Mouse (Mus musculus) liver, embryonic 14.5 days (tissue): ENCODE results near the gene Grtp1. TPM values are rescaled to one million over a fixed set of nuclear protein-coding genes. Genes with fewer than 3 reads are reported as not detected.

Experiments
- ATAC-seq: fragments of 200-750 bp; cut with Nextera tagmentation; 2 replicates; pipeline ENCODE4 v1.8.0; 2017; ENCODE audit warnings: moderate number of reproducible peaks, mild to moderate bottlenecking, moderate library complexity; ENCODE audit not compliant: insufficient read depth
- DNase-seq, 3 experiments: peaks; one replicate each; pipeline ENCODE4 v3.0.0-alpha.2; 2012 to 2013; ENCODE audit warnings: low read depth in 3 of 3, low spot score in 3 of 3
- H3K27ac ChIP-seq: fragments of 300-500 bp; sonication (generic); 2 replicates; pipeline ENCODE4 v1.5.1; 2014; ENCODE audit warnings: moderate library complexity, mild to moderate bottlenecking, control low read depth, inconsistent platforms
- H3K27me3 ChIP-seq: fragments of 300-500 bp; sonication (generic); 2 replicates; pipeline ENCODE4 v1.6.1; 2014; ENCODE audit warnings: mild to moderate bottlenecking, low read length, moderate library complexity; ENCODE audit not compliant: control insufficient read depth, insufficient read depth
- H3K36me3 ChIP-seq: fragments of 300-500 bp; sonication (generic); replicated peaks from 2 replicates; pipeline ENCODE4 v1.6.1; 2014; ENCODE audit warnings: low read depth; ENCODE audit not compliant: control insufficient read depth, insufficient read depth
- H3K4me1 ChIP-seq, 2 experiments: fragments of 200-500 bp in 1 of 2; fragments of 300-500 bp in 1 of 2; sonication (generic) in 1 of 2; replicated peaks; 2 replicates each; pipeline ENCODE4 v1.6.1; 2012 to 2014; ENCODE audit warnings: antibody characterized with exemption in 1 of 2, inconsistent platforms in 1 of 2, low read length in 1 of 2; ENCODE audit not compliant: control insufficient read depth in 2 of 2, insufficient read depth in 2 of 2
- H3K4me2 ChIP-seq: fragments of 300-500 bp; sonication (generic); 2 replicates; pipeline ENCODE4 v1.6.1; 2014; ENCODE audit warnings: low read depth, mild to moderate bottlenecking, control low read depth, moderate library complexity
- H3K4me3 ChIP-seq, 2 experiments: fragments of 200-500 bp in 1 of 2; fragments of 300-500 bp in 1 of 2; sonication (generic) in 1 of 2; 2 replicates each; pipeline ENCODE4 v1.5.1; 2012 to 2014; ENCODE audit warnings: low read depth in 2 of 2, low read length in 2 of 2, mild to moderate bottlenecking in 2 of 2, control low read depth in 1 of 2, inconsistent platforms in 1 of 2, moderate library complexity in 1 of 2; ENCODE audit not compliant: insufficient read depth in 1 of 2
- H3K9ac ChIP-seq: fragments of 300-500 bp; sonication (generic); replicated peaks from 2 replicates; pipeline ENCODE4 v1.6.1; 2014; ENCODE audit warnings: mild to moderate bottlenecking, control low read depth, moderate library complexity
- H3K9me3 ChIP-seq: fragments of 300-500 bp; sonication (generic); 2 replicates; pipeline ENCODE4 v1.6.1; 2016; ENCODE audit warnings: low read length, mixed read lengths; ENCODE audit not compliant: control insufficient read depth
- CTCF ChIP-seq: IDR thresholded peaks from 2 replicates; pipeline ENCODE4 v1.5.1; 2016; ENCODE audit warnings: antibody characterized with exemption, low read depth, control low read depth
- EP300 ChIP-seq: IDR thresholded peaks from 2 replicates; pipeline ENCODE4 v1.6.1; 2016; ENCODE audit warnings: antibody characterized with exemption, low read depth
- WGBS: fragments of 180-500 bp; shearing (Covaris S2); extraction: QIAGEN DNeasy Blood & Tissue Kit; methylation state at CpG from one replicate; pipeline ENCODE4 v1.1.7; 2014; ENCODE audit not compliant: insufficient replicate concordance; 5-methylcytosine and 5-hydroxymethylcytosine counted together
- polyA plus RNA-seq, 2 experiments: library from polyadenylated mRNA; depleted of rRNA in 1 of 2; stranded (reverse) in 1 of 2; unstranded in 1 of 2; fragments of >200 nt; fragmentation: Nextera tagmentation in 1 of 2; extraction: Ambion mirVana in 1 of 2; gene quantifications; 2 replicates each; pipeline versions ENCODE4 v1.2.1 to v1.2.3; 2012 to 2014

The Grtp1 gene
- polyA plus RNA-seq, 2 experiments, result 5.7 to 9.5 TPM

- peak overlapping the region; percentile 59 for H3K4me2 ChIP-seq
- no peaks in the 10 kb centered on the region for H3K9me3 ChIP-seq
- peak overlapping the region; percentile 72 for H3K27ac ChIP-seq
- H3K4me1 ChIP-seq, result peaks cover 64 to 78% of the 10 kb centered on the region in 2 experiments
- H3K36me3 ChIP-seq, result no peaks in the 10 kb centered on the region; the same call in 1 of the 2 replicates
- H3K4me3 ChIP-seq, result no peak overlapping the region
- no peaks in the 10 kb centered on the region for H3K27me3 ChIP-seq
- DNase-seq (no peak), ATAC-seq (no peak)
- H3K9ac ChIP-seq, result no peak overlapping the region; the same call in 1 of the 2 replicates
- WGBS, result 86% methylated on average over 5 of the region's 5 CpGs
- TF ChIP-seq EP300 (no peak), CTCF (no peak)
Observed at GRCm38 (mm10) chr8:13205311-13205710, 4.9 kb upstream of the Grtp1 start.

GRCm38 (mm10) chr8:13204371-13205140 is 4.1 kb upstream of the Grtp1 start:
- 41% methylated on average over 12 of the region's 12 CpGs for WGBS

DNA sequence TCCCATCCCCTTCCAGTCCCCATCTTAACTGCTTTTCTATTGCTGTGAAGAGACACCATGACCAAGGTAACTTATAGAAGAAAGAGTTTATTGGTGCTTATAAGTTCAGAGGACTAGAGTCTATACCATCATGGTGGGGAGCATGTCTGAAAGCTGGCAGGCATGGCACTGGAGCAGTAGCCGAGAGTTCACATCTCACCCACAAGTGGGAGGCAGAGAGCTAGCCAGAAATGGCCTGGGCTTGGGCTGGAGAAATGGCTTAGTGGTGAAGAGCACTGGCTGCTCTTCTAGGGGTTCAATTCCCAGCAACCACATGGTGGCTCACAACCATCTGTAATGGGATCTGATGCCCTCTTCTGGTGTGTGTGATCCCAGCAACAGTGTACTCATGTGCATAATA is 3.1 kb upstream of the Grtp1 start:
- peaks cover 54 to 73% of the 10 kb centered on the region in 2 experiments for H3K4me1 ChIP-seq
- H3K27ac ChIP-seq, result peak overlapping the region; percentile 91

More at GRCm38 (mm10) chr8:13204371-13205140, 4.1 kb upstream of the Grtp1 start:
- peak overlapping the region; percentile 59 for H3K4me2 ChIP-seq
- ATAC-seq (peak; percentile 46), DNase-seq (peak; percentile 75 to 84 (median 77))
- H3K36me3 ChIP-seq, result no peaks in the 10 kb centered on the region; the same call in 1 of the 2 replicates
- peak overlapping the region; percentile 25 for H3K9ac ChIP-seq
- no peaks in the 10 kb centered on the region for H3K9me3 ChIP-seq
- H3K27ac ChIP-seq, result peak overlapping the region; percentile 77
- H3K27me3 ChIP-seq, result no peaks in the 10 kb centered on the region
- H3K4me3 ChIP-seq, result peak overlapping the region; percentile 7 to 12; a peak in 3 of 4 replicates
- TF ChIP-seq CTCF (no peak), EP300 (no peak)
- H3K4me1 ChIP-seq, result peaks cover 61 to 78% of the 10 kb centered on the region in 2 experiments

DNA sequence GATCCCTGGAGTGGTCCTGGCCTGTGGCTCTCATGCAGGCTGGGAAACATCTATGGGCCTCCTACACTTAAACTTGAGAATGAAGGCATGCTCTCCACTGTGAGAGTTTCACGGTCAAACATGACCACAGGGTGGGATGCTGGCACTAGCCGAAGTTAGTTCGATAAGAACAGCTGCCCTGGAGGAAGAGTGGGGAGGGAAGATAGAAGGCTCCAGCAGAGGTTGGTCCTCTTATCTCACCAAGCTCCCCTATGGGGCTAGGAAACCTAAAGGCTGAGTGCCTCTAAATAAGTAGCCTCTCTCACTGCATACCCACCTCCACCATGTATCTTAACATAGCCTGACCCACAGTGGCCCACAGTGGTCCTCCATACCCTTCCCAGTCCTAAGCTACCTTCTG is 2.4 kb upstream of the Grtp1 start:
- H3K4me3 ChIP-seq, result peak overlapping the region; percentile 79 to 88
- DNase-seq, result peak; percentile 75 to 85 (median 82)

More for the DNA sequence above, 3.1 kb upstream of the Grtp1 start:
- no peak for DNase-seq
- H3K27me3 ChIP-seq, result no peaks in the 10 kb centered on the region
- H3K4me3 ChIP-seq, result peak overlapping the region; percentile 79 to 88
- 30% methylated on average over 1 of the region's 1 CpGs for WGBS
- H3K36me3 ChIP-seq, result no peaks in the 10 kb centered on the region; the same call in 1 of the 2 replicates
- no peaks in the 10 kb centered on the region for H3K9me3 ChIP-seq
- TF ChIP-seq CTCF (peak; percentile 89), EP300 (no peak)
- H3K4me2 ChIP-seq, result peak overlapping the region; percentile 84
- no peak for ATAC-seq
- peak overlapping the region; percentile 65 for H3K9ac ChIP-seq

GRCm38 (mm10) chr8:13202041-13202440 is 1.6 kb upstream of the Grtp1 start:
- Histone ChIP-seq H3K9me3 (no peaks in the 10 kb centered on the region), H3K4me2 (peak overlapping the region; percentile 84), H3K27me3 (no peaks in the 10 kb centered on the region), H3K4me1 (peaks cover 45 to 59% of the 10 kb centered on the region in 2 experiments), H3K27ac (peak overlapping the region; percentile 91), H3K36me3 (no peaks in the 10 kb centered on the region; the same call in 1 of the 2 replicates), H3K4me3 (peak overlapping the region; percentile 79 to 88), H3K9ac (peak overlapping the region; percentile 97)
- ATAC-seq (no peak), DNase-seq (no peak)
- 27% methylated on average over 3 of the region's 3 CpGs for WGBS
- TF ChIP-seq CTCF, result no peak
- TF ChIP-seq EP300, result no peak

More for the DNA sequence above, 2.4 kb upstream of the Grtp1 start:
- WGBS, result 18% methylated on average over 3 of the region's 3 CpGs
- H3K9ac ChIP-seq, result peak overlapping the region; percentile 97
- H3K27ac ChIP-seq, result peak overlapping the region; percentile 91
- peak; percentile 79 for ATAC-seq
- no peaks in the 10 kb centered on the region for H3K27me3 ChIP-seq
- H3K4me1 ChIP-seq, result peaks cover 48 to 66% of the 10 kb centered on the region in 2 experiments
- TF ChIP-seq CTCF (no peak), EP300 (peak; percentile 94)
- H3K4me2 ChIP-seq, result peak overlapping the region; percentile 84
- H3K9me3 ChIP-seq, result no peaks in the 10 kb centered on the region
- no peaks in the 10 kb centered on the region; the same call in 1 of the 2 replicates for H3K36me3 ChIP-seq
